Mouse (Mus musculus): ENCODE data around the gene Ajm1. TPM values are rescaled to one million over a fixed set of nuclear protein-coding genes. Genes with fewer than 3 reads are reported as not detected.
"Not testable (repeated sequence)": the region's sequence is repeated elsewhere in the genome, so short reads cannot be mapped to it uniquely, and the experiment has no call there.

Ajm1 gene
- total RNA-seq, 2 experiments from 2014 or later: 0.10 TPM; not detected in 1

GRCm38 (mm10) chr2:25574136-25574535 lies 7.4 kb downstream of the Ajm1 start:
- DNase-seq: no peak
- intact Hi-C loops (cut with DNase I; ENCODE audit: low total_unique reads): loop anchor here (10.0 kb wide), 1 partner anchor 59 kb away; no protein-coding TSS in a partner anchor

- DNase-seq: no peak
- intact Hi-C loops (cut with DNase I; ENCODE audit: low total_unique reads): loop anchor here (10.0 kb wide), 1 partner anchor 58 kb away; no protein-coding TSS in a partner anchor
Observed at GRCm38 (mm10) chr2:25573068-25573467, 8.5 kb downstream of the Ajm1 start.

GRCm38 (mm10) chr2:25571221-25571620 lies 10.3 kb downstream of the Ajm1 start:
- intact Hi-C loops (cut with DNase I; ENCODE audit: low total_unique reads): loop anchor here (10.0 kb wide), 1 partner anchor 56 kb away; no protein-coding TSS in a partner anchor
- DNase-seq: no peak

- intact Hi-C loops (cut with DNase I; ENCODE audit: low total_unique reads): no loop called here
- no peak for DNase-seq
Observed at GRCm38 (mm10) chr2:25569323-25569722, 12.2 kb downstream of the Ajm1 start.

GRCm38 (mm10) chr2:25568473-25569019 lies 13.0 kb downstream of the Ajm1 start:
- intact Hi-C loops (cut with DNase I; ENCODE audit: low total_unique reads): no loop called here
- no peak for DNase-seq

GRCm38 (mm10) chr2:25566558-25566957 lies 15.0 kb downstream of the Ajm1 start:
- intact Hi-C loops (cut with DNase I; ENCODE audit: low total_unique reads): no loop called here
- DNase-seq: no peak

- intact Hi-C loops (cut with DNase I; ENCODE audit: low total_unique reads): no loop called here
- no peak for DNase-seq
Observed at GRCm38 (mm10) chr2:25565741-25566140, 15.8 kb downstream of the Ajm1 start.

GRCm38 (mm10) chr2:25561946-25562345 lies 19.6 kb downstream of the Ajm1 start:
- intact Hi-C loops (cut with DNase I; ENCODE audit: low total_unique reads): no loop called here

GRCm38 (mm10) chr2:25560551-25560950 lies 21.0 kb downstream of the Ajm1 start:
- intact Hi-C loops (cut with DNase I; ENCODE audit: low total_unique reads): no loop called here

More at GRCm38 (mm10) chr2:25561946-25562345, 19.6 kb downstream of the Ajm1 start:
- no peak for DNase-seq

GRCm38 (mm10) chr2:25558774-25559173 lies 22.8 kb downstream of the Ajm1 start:
- intact Hi-C loops (cut with DNase I; ENCODE audit: low total_unique reads): no loop called here

More at GRCm38 (mm10) chr2:25560551-25560950, 21.0 kb downstream of the Ajm1 start:
- DNase-seq: no peak

GRCm38 (mm10) chr2:25557964-25558360 lies 23.6 kb downstream of the Ajm1 start:
- no peak for DNase-seq
- intact Hi-C loops (cut with DNase I; ENCODE audit: low total_unique reads): no loop called here

More at GRCm38 (mm10) chr2:25558774-25559173, 22.8 kb downstream of the Ajm1 start:
- no peak for DNase-seq

GRCm38 (mm10) chr2:25557221-25557963 lies 24.2 kb downstream of the Ajm1 start, which contains the start of gene Edf1:
Gene Edf1, plus strand, starts transcription at chr2:25557847.
- intact Hi-C loops (cut with DNase I; ENCODE audit: low total_unique reads): no loop called here
- DNase-seq: peak; percentile 97

GRCm38 (mm10) chr2:25556296-25556695 lies 25.3 kb downstream of the Ajm1 start:
- no peak for DNase-seq
- intact Hi-C loops (cut with DNase I; ENCODE audit: low total_unique reads): no loop called here

- intact Hi-C loops (cut with DNase I; ENCODE audit: low total_unique reads); DNase-seq: not testable (repeated sequence)
Observed at GRCm38 (mm10) chr2:25555479-25555878, 26.1 kb downstream of the Ajm1 start.

GRCm38 (mm10) chr2:25553171-25553786 lies 28.3 kb downstream of the Ajm1 start:
- DNase-seq; intact Hi-C loops (cut with DNase I; ENCODE audit: low total_unique reads): not testable (repeated sequence)

- intact Hi-C loops (cut with DNase I; ENCODE audit: low total_unique reads): no loop called here
- peak; percentile 45 for DNase-seq
Observed at GRCm38 (mm10) chr2:25551186-25551585, 30.4 kb downstream of the Ajm1 start.

- intact Hi-C loops (cut with DNase I; ENCODE audit: low total_unique reads): loop anchor here (2.0 kb wide), 1 partner anchor 41 kb away; no protein-coding TSS in a partner anchor
- no peak for DNase-seq
Observed at GRCm38 (mm10) chr2:25549021-25549991, 32.3 kb downstream of the Ajm1 start.

GRCm38 (mm10) chr2:25546811-25547491 lies 34.6 kb downstream of the Ajm1 start, which contains the start of gene Traf2:
Gene Traf2, minus strand, starts transcription at chr2:25546940.
- intact Hi-C loops (cut with DNase I; ENCODE audit: low total_unique reads): no loop called here
- DNase-seq: peak; percentile 98
